Mouse (Mus musculus) embryonic facial prominence, embryonic 11.5 days (tissue): ENCODE results near the gene Isca1. TPM values are rescaled to one million over a fixed set of nuclear protein-coding genes. Genes with fewer than 3 reads are reported as not detected.
"Not testable (repeated sequence)": the region's sequence is repeated elsewhere in the genome, so short reads cannot be mapped to it uniquely, and the experiment has no call there.

Experiments
- ATAC-seq: fragments of 200-750 bp; cut with Nextera tagmentation; replicated peaks from 2 replicates; pipeline ENCODE4 v1.8.0; 2017; ENCODE audit warnings: low read depth; ENCODE audit not compliant: insufficient number of reproducible peaks, low FRiP score, low TSS enrichment
- DNase-seq: peaks from one replicate; pipeline ENCODE4 v3.0.0-alpha.2; 2015; ENCODE audit warnings: low spot score
- H3K27ac ChIP-seq: fragments of 300-500 bp; sonication (generic); replicated peaks from 2 replicates; pipeline ENCODE4 v1.5.1; 2014; ENCODE audit warnings: mild to moderate bottlenecking, low read depth, low read length, control low read depth
- H3K27me3 ChIP-seq: fragments of 300-500 bp; sonication (generic); 2 replicates; pipeline ENCODE4 v1.6.1; 2014; ENCODE audit warnings: mild to moderate bottlenecking, low read length, moderate library complexity, mixed read lengths; ENCODE audit not compliant: control insufficient read depth, insufficient read depth
- H3K36me3 ChIP-seq: fragments of 300-500 bp; sonication (generic); replicated peaks from 2 replicates; pipeline ENCODE4 v1.6.1; 2014; ENCODE audit warnings: low read depth, mild to moderate bottlenecking, low read length, moderate library complexity, mixed read lengths; ENCODE audit not compliant: control insufficient read depth, insufficient read depth
- H3K4me1 ChIP-seq: fragments of 300-500 bp; sonication (generic); 2 replicates; pipeline ENCODE4 v1.6.1; 2014; ENCODE audit warnings: low read length, mixed read lengths; ENCODE audit not compliant: control insufficient read depth, insufficient read depth
- H3K4me2 ChIP-seq: fragments of 300-500 bp; sonication (generic); 2 replicates; pipeline ENCODE4 v1.6.1; 2014; ENCODE audit warnings: low read depth, mild to moderate bottlenecking, control low read depth, low read length, moderate library complexity
- H3K4me3 ChIP-seq: fragments of 300-500 bp; sonication (generic); 2 replicates; pipeline ENCODE4 v1.5.1; 2014; ENCODE audit warnings: low read depth, low read length, control low read depth
- H3K9ac ChIP-seq: fragments of 300-500 bp; sonication (generic); replicated peaks from 2 replicates; pipeline ENCODE4 v1.6.1; 2014; ENCODE audit warnings: mild to moderate bottlenecking, control low read depth, low read length
- H3K9me3 ChIP-seq: fragments of 300-500 bp; sonication (generic); replicated peaks from 2 replicates; pipeline ENCODE4 v1.6.1; 2016; ENCODE audit warnings: mild to moderate bottlenecking, low read length, inconsistent platforms, mixed read lengths; ENCODE audit not compliant: control insufficient read depth
- WGBS: fragments of 180-500 bp; shearing (Covaris S2); extraction: QIAGEN DNeasy Blood & Tissue Kit; methylation state at CpG from one replicate; pipeline ENCODE4 v1.1.7; 2014; 5-methylcytosine and 5-hydroxymethylcytosine counted together
- polyA plus RNA-seq: library from polyadenylated mRNA; unstranded; fragments of >200 nt; fragmentation: Nextera tagmentation; extraction: Ambion mirVana; gene quantifications from 2 replicates; pipeline ENCODE4 v1.2.1, GENCODE M21; 2014

The Isca1 gene
- polyA plus RNA-seq, 1 experiment from 2014 or later, result 125 TPM

DNA sequence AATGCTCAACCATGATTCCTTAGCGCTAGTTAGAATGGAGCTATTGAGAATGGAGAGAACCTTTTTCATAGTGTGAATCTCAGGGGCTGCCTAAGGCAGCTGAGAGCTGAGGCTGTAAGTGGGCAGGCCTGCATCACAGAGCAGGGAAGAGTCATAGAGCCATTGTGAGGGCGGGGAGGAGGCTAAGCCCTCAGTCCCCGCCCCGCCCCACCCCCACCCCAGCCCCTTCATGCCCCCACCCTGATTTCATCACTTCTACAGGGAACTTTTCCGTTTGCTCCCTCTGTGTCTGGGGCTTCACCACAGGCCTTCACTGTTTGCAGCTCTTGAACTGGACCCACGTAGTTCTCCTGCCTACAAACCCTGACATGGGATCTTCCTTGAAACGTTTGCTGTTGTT lies 38.0 kb downstream of the Isca1 start, which contains the start of gene Spata31d1d:
Spata31d1d (minus strand) TSS at position 101 of the 400 bp plus-strand sequence.
- H3K27ac ChIP-seq, result no peak within 1 kb of the TSS
- 41% methylated on average over 7 of the region's 7 CpGs for WGBS
- no peak within 1 kb of the TSS for H3K4me2 ChIP-seq
- H3K4me1 ChIP-seq, result no peaks in the 10 kb centered on the region
- no peak within 1 kb of the TSS for H3K4me3 ChIP-seq
- H3K9ac ChIP-seq, result no peak within 1 kb of the TSS
- no peak for DNase-seq
- no peaks in the 10 kb centered on the region for H3K36me3 ChIP-seq
- no peaks in the 10 kb centered on the region for H3K27me3 ChIP-seq
- no peak for ATAC-seq
- H3K9me3 ChIP-seq, result no peaks in the 10 kb centered on the region

DNA sequence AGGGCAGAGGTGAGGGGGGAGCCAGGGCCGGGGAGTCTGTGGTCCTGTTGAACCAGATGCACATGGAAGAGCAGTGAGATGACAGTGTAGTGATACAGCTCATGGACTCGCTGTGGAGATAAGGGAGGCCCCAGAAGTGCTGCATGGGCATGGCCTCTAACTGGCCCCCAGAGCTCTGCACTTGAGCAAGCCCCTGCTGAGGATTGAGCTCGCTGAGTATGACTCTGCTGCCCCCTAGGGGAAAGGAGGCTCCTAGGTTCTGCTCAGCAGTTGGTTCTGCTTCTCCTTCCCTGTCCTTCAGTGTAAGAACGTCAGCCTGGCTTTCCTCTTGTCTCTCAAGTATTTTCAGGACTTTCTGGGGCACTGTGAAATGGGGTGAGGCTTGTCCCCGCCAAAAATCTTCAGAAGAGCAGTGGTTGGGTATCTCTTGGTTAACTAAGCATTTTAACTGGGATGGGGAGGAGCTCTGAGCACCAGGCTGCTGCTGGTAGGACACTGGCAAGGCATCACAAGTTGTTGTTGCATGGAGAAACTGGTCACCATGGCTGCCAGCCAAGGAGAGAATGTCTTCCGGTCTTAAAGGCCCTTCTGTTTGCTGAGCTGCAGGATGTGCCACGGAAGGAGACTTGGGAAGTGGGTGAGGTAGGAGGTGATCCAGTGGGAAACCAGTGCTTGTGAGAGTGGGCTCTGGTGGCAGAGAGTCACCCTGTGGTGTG lies 41.1 kb downstream of the Isca1 start:
- Histone ChIP-seq H3K4me3 (no peak overlapping the region), H3K4me1 (no peaks in the 10 kb centered on the region), H3K27me3 (no peaks in the 10 kb centered on the region), H3K4me2 (no peak overlapping the region), H3K9ac (no peak overlapping the region), H3K27ac (no peak overlapping the region), H3K36me3 (no peaks in the 10 kb centered on the region), H3K9me3 (no peaks in the 10 kb centered on the region)
- 38% methylated on average over 7 of the region's 7 CpGs for WGBS
- DNase-seq (peak; percentile 91), ATAC-seq (peak; percentile 77)

DNA sequence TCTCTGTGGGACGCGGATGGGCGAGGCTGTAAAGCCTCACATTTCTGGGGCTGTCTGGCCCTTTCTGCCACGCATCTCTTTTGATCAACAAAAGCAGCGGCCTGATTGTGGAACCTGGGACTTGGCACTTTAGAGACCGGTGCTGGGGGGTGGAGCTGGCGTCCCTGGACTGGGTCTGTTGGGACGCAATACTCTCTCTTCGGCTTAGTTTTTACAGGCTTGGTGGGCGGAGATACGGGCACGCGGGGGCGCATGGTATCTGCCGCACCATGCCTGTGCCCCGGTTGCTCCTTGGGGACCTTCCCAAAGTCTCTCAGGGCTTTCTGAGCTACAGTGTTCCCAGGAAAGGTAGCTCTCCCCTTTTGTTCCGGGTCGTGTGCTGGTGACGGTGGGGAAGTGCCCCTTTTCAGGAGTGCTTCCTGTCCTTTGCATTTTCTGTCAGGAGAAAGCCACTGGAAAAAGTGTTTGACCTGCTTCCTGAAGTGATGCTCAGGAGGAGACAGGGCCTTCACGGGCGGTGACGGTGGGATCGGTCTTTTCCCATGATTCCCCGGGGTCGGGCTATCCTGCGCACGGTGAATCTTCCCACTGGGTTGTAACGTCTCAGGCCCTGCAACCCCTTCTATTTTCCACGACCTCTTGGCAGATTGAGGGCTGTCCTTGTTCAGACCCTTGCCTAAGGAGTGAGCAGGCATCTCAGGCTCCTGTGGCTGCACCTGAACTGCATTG lies 43.3 kb downstream of the Isca1 start:
- no peak for DNase-seq
- no peaks in the 10 kb centered on the region for H3K9me3 ChIP-seq
- no peaks in the 10 kb centered on the region for H3K4me1 ChIP-seq
- H3K27ac ChIP-seq, result no peak overlapping the region
- ATAC-seq, result no peak
- H3K4me2 ChIP-seq, result no peak overlapping the region
- H3K27me3 ChIP-seq, result no peaks in the 10 kb centered on the region
- no peak overlapping the region for H3K4me3 ChIP-seq
- H3K36me3 ChIP-seq, result no peaks in the 10 kb centered on the region
- H3K9ac ChIP-seq, result peak overlapping the region; percentile 28; the same call in 1 of the 2 replicates
- 36% methylated on average over 29 of the region's 29 CpGs for WGBS

DNA sequence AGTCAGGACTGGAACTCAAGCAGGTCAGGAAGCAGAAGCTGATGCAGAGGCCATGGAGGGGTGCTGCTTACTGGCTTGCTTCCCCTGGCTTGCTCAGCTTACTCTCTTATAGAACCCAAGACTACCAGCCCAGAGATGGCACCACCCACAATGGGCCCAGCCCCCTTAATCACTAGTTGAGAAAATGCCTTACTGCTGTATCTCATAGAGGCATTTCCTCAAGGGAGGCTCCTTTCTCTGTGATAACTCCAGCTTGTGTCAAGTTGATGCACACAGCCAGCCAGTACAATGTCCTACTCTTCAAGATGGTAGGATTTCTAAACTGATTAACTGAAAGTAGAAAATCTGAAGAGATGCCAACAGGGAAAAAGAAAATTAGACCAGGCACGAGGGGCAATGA lies 47.5 kb downstream of the Isca1 start:
- 85% methylated on average over 1 of the region's 1 CpGs for WGBS
- not testable (repeated sequence) for H3K4me2 ChIP-seq, H3K4me1 ChIP-seq, DNase-seq, H3K9me3 ChIP-seq, H3K27ac ChIP-seq, H3K9ac ChIP-seq, ATAC-seq, H3K36me3 ChIP-seq, H3K4me3 ChIP-seq, H3K27me3 ChIP-seq

DNA sequence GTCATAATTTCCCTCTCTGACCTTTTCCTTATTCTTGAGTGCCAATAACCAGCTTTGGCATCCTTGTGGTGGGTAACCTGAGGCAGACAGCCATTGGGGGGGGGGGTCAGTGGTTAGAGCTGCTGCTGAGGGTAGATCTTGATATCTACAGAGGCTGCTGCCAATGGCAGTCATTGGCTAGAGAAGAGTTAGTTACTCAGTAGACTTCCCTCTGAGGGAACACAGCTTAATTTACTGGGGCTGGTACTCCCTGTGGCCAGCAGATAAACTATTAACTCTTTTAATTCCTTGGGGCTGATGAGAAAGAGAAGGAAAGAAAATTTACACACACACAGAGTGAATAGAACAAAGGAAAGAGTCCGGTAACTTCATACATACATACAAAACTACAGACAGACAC lies 50.1 kb downstream of the Isca1 start:
- Histone ChIP-seq H3K9me3 (no peaks in the 10 kb centered on the region), H3K27ac (no peak overlapping the region), H3K9ac (no peak overlapping the region), H3K4me1 (no peaks in the 10 kb centered on the region), H3K4me2 (no peak overlapping the region), H3K4me3 (no peak overlapping the region), H3K36me3 (no peaks in the 10 kb centered on the region), H3K27me3 (no peaks in the 10 kb centered on the region)
- ATAC-seq, result no peak
- WGBS, result 85% methylated on average over 1 of the region's 1 CpGs
- DNase-seq, result no peak

DNA sequence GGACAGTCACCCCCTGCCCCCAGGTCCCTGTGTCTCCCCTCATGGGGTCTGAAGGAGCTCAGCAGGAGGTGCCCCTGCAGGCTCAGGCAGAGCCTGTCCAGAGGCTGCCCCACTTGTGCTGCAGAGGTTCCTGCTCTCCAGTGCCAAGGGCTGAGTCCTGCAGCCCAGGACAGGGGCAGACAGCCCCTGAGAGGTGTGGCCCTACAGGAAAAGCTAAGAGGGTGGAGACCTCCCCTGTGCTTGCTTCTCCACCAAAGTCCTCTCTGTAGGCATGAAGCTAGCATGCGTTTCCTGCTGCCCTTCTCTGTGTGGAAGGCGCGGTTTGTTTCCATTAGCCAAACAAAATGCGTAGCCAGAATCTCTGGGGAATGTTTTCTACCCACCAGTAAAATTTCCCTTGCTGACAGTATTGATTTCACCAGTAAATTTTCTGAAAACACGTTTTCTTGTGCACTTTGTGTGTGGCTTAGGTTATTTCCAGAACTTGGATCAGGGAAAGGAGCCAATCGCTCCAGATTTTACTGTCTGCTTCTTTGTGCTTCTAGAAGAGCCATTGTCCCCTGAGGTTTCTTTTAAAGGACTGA lies 50.7 kb downstream of the Isca1 start:
- not testable (repeated sequence) for H3K27ac ChIP-seq, H3K27me3 ChIP-seq, H3K4me3 ChIP-seq, H3K4me2 ChIP-seq, H3K36me3 ChIP-seq, H3K9me3 ChIP-seq, DNase-seq, H3K9ac ChIP-seq, H3K4me1 ChIP-seq
- WGBS, result 37% methylated on average over 6 of the region's 6 CpGs
- ATAC-seq, result peak; percentile 59; the same call in 1 of the 2 replicates

DNA sequence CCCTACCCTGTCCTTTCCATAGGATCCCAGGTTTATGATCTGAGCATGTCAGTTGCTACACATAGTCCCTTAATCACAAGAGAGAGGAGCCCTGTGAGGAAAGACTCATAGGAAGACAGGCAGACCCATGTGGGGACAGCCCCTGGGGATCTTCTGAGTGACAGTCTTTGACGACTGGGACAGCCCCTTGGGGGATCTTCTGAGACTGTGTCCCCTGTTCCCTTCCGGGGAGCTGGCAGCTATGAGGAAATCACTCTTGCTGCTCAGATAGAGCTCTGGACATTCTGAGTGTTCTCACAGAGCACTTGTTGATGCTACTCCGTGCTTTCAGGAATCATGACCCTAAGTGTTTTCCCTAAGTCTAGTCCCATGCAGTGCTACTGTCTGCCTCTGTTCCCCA lies 55.9 kb downstream of the Isca1 start:
- Histone ChIP-seq H3K27me3 (no peaks in the 10 kb centered on the region), H3K4me2 (no peak overlapping the region), H3K27ac (no peak overlapping the region), H3K4me1 (no peaks in the 10 kb centered on the region), H3K4me3 (no peak overlapping the region), H3K9me3 (no peaks in the 10 kb centered on the region), H3K36me3 (no peaks in the 10 kb centered on the region), H3K9ac (no peak overlapping the region)
- no peak for DNase-seq
- ATAC-seq, result no peak
- WGBS, result 30% methylated on average over 3 of the region's 3 CpGs

DNA sequence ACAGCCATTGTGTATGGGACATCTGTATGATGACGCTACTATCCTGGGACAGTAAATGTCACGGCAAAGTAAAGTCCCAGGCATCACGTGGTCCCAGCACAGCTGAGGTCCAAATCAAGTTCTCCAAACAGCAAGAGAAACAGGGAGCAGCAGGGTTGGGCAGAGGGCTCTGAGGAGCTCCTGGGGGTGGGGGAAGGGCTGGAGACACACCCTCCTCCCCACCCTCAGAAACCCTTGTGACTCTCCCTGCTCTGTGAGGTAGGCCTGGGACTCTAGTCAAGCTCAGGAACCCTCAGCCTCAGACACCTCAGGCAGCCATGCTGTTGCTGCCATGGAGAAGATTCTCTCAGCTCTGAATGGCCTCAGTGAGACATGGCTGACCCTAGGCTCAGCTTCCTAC lies 57.6 kb downstream of the Isca1 start, which contains the start of gene Spata31d1b:
Spata31d1b (plus strand) TSS at position 301 of the 400 bp plus-strand sequence.
- not testable (repeated sequence) for H3K9me3 ChIP-seq, H3K9ac ChIP-seq, H3K4me1 ChIP-seq, H3K27me3 ChIP-seq, DNase-seq, H3K27ac ChIP-seq, ATAC-seq, H3K4me3 ChIP-seq, H3K4me2 ChIP-seq, H3K36me3 ChIP-seq
- 74% methylated on average over 3 of the region's 3 CpGs for WGBS
